Comparison of ENCODE assay signal across 17 mouse cellular contexts in the genomic region with DNA sequence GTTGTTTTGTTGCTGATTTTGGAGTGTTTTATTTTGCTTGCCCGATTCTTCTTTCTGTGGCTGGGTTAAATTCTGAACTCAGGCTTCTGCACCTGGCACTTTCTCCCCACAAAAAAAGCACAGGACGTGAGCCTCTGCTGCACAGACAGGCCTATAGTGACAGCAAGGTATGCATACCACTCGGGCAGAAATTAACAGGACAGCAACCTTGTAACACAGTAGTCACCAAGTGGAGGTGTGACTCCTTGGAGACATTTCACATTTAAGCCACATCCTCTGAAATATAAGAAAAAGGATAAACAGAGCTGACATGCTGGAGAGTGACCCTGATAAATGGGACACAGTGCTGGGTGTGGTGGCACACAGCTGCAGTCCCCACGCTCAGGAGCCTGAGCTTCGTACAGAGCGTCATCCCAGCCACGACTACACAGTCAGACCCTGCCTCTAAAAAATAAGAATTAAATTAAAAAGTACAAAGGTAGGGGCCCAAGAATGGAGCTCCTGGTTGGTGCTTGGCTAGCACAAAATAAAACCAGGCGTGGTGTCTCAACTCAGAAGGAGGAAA. TPM values are rescaled to one million over a fixed set of nuclear protein-coding genes. Genes with fewer than 3 reads are reported as not detected.
DNase-seq lines count a peak whose midpoint lies in the region; ATAC-seq and TF ChIP-seq lines count a peak whose summit lies in the region.
"Had no signal": no experiment of that assay in that cellular context is flagged by ENCODE, and none has a peak within 500 bp of the region (broad histone marks: within the 10 kb centered on the region; RNA-seq: fewer than 3 reads in every experiment).

No protein-coding gene starts in this region.

- no peak for TF ChIP-seq CTCF in stomach, postnatal 0 days (IDR thresholded peaks at IDR 0.05; ENCODE audit: low read depth)

- no peak for ATAC-seq in stomach, embryonic 15.5 days (ENCODE audit: insufficient read depth, low FRiP score, low read depth)
- no peak for ATAC-seq in stomach, postnatal 0 days (ENCODE audit: low FRiP score, low TSS enrichment)
- ATAC-seq: forebrain, embryonic 13.5 days; hindbrain, embryonic 16.5 days had no signal

- peaks cover 7% of the 10 kb centered on the region for H3K4me1 ChIP-seq in stomach, embryonic 15.5 days
- no peaks in the 10 kb centered on the region for H3K4me1 ChIP-seq in stomach, postnatal 0 days (replicated peaks; ENCODE audit: control insufficient read depth, insufficient read depth)

- no peak overlapping the region for H3K4me2 ChIP-seq in stomach, embryonic 15.5 days
- H3K4me2 ChIP-seq in stomach, postnatal 0 days (replicated peaks; ENCODE audit: low read depth): no peak overlapping the region
- H3K4me2 ChIP-seq: forebrain, embryonic 13.5 days; hindbrain, embryonic 12.5 days had no signal

- H3K36me3 ChIP-seq in stomach, embryonic 15.5 days: no peaks in the 10 kb centered on the region
- H3K36me3 ChIP-seq in stomach, postnatal 0 days (ENCODE audit: control insufficient read depth, insufficient read depth, low read length): no peaks in the 10 kb centered on the region
- H3K36me3 ChIP-seq: embryonic facial prominence, embryonic 10.5 days; hindbrain, embryonic 12.5 days had no signal

- H3K9me3 ChIP-seq in stomach, embryonic 15.5 days: no peaks in the 10 kb centered on the region
- no peaks in the 10 kb centered on the region for H3K9me3 ChIP-seq in stomach, postnatal 0 days (ENCODE audit: control insufficient read depth, low read length)
- H3K9me3 ChIP-seq: embryonic facial prominence, embryonic 10.5 days; forebrain, embryonic 13.5 days; hindbrain, embryonic 12.5 days had no signal

- H3K9ac ChIP-seq in stomach, embryonic 15.5 days: no peak overlapping the region
- no peak overlapping the region for H3K9ac ChIP-seq in stomach, postnatal 0 days (ENCODE audit: low read length)
- H3K9ac ChIP-seq: forebrain, embryonic 13.5 days; hindbrain, embryonic 12.5 days had no signal

- WGBS in stomach, embryonic 15.5 days: 49% methylated on average over 8 of the region's 8 CpGs
- WGBS in stomach, postnatal 0 days: 56% methylated on average over 8 of the region's 8 CpGs

- TF ChIP-seq EP300 in stomach, postnatal 0 days (optimal IDR thresholded peaks at IDR 0.05): no peak

- no peak for DNase-seq in stomach, postnatal 0 days (ENCODE audit: low spot score)
- DNase-seq in thymus, postnatal 0 days (ENCODE audit: low spot score): peak; percentile 74
- peak; percentile 58 to 60 for DNase-seq in thymus, postnatal 36 days
- no peak for DNase-seq in ovary, adult 18-20 months (ENCODE audit: low spot score)
- DNase-seq in adrenal gland, postnatal 14 days: no peak
- DNase-seq: adrenal gland, adult 8-10 months; cerebellum, adult 11-12 months; cerebellum, adult 9-10 months; cerebellum, postnatal 36 days; heart, postnatal 4 days had no signal

- H3K27me3 ChIP-seq in stomach, embryonic 15.5 days (replicated peaks): no peaks in the 10 kb centered on the region
- H3K27me3 ChIP-seq in stomach, postnatal 0 days (ENCODE audit: control insufficient read depth, insufficient read depth, low read length): no peaks in the 10 kb centered on the region
- H3K27me3 ChIP-seq: forebrain, embryonic 13.5 days had no signal

- H3K27ac ChIP-seq in stomach, embryonic 15.5 days: peak overlapping the region; percentile 26
- H3K27ac ChIP-seq in stomach, postnatal 0 days (replicated peaks): no peak overlapping the region
- H3K27ac ChIP-seq: embryonic facial prominence, embryonic 10.5 days; forebrain, embryonic 13.5 days; hindbrain, embryonic 12.5 days had no signal

- H3K4me3 ChIP-seq in stomach, embryonic 15.5 days (replicated peaks): no peak overlapping the region
- no peak overlapping the region for H3K4me3 ChIP-seq in stomach, postnatal 0 days (ENCODE audit: low read depth, low read length)
- H3K4me3 ChIP-seq: embryonic facial prominence, embryonic 10.5 days; forebrain, embryonic 13.5 days; gastrocnemius, adult 2 months; hindbrain, embryonic 12.5 days had no signal

RNA-seq across cellular contexts. Expression of gene Cldn10, which starts 50.9 kb away (rescaled TPM):
- polyA plus RNA-seq in stomach, embryonic 15.5 days (2015; fragmentation: Nextera tagmentation; extraction: Ambion mirVana): 70.1 and 90.5 TPM in 2 replicates
- 8.2 and 8.4 TPM in 2 replicates for polyA plus RNA-seq in stomach, postnatal 0 days (2015; fragmentation: Nextera tagmentation; extraction: Ambion mirVana)
- polyA plus RNA-seq in thymus, postnatal 0 days (2015; fragmentation: Nextera tagmentation; extraction: Ambion mirVana): 1.7 TPM in 2 replicates
- total RNA-seq in adrenal gland, postnatal 14 days (2021): 0.37 and 1.2 TPM in 2 replicates
- total RNA-seq: gastrocnemius, adult 2 months; gastrocnemius, postnatal 25 days had no signal

Comparison
In these comparisons a context has a peak if more than half of its experiments do, and no peak if none do; other contexts are left out.
1. DNase-seq: peak in thymus, postnatal 0 days (single experiment) and thymus, postnatal 36 days (2 of 2); none in stomach, postnatal 0 days (single experiment), ovary, adult 18-20 months (single experiment) and adrenal gland, postnatal 14 days (single experiment).